Mouse (Mus musculus) kidney, adult 2 months (tissue): ENCODE data around the gene Gm17617.

Experiments
- CTCF ChIP-seq: fragments of 200-500 bp; conservative IDR thresholded peaks from 2 replicates; pipeline ENCODE4 v1.5.1; 2011; ENCODE audit warnings: low read depth, mild to moderate bottlenecking, control low read depth, low read length, moderate library complexity, mixed read lengths; ENCODE audit not compliant: insufficient read depth, insufficient read length
- POLR2A ChIP-seq: fragments of 200-500 bp; IDR thresholded peaks from one replicate; pipeline ENCODE4 v1.6.1; 2011; ENCODE audit warnings: low read depth, low read length, control low read depth

DNA sequence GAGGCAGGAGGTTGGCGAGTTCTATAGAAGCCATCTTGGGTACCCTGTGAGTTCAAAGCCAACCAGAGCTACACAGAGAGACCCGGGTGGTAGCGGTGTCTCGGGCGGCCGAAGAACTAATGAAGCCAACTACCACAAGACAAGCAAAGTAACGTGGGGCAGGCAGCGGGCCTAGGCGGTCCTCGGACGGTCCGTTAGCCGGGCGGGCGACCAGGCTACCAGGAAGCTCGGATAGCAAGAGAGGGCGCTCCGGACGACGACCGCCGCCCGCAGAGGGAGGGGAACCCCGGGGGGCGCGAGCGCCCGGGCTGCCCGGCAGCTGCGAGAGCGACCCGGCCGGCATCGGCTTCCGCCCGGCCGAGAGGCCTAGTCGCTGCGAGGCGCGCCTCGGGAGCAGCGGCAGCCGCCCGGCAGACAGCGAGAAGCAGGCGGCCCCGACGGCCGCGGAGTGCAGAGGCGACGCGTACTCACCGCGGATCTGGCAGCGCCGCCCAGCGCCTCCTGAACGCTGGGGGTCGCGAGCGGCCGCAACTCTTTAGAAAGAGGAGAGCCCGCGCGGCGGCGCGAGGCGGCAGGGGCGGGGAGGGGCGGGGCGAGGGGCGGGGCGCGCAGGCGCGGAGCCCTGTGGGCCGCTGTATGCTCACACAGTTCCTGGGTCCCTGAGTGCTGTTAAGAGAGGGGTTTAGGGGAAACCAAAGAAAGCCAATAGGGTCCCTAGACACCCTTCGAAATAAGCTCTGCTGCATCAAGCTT is 33.4 kb downstream of the Gm17617 start, which contains the start of gene Uimc1:
- TF ChIP-seq POLR2A = no peak
- peak; percentile 22; the same call in 1 of the 2 replicates for TF ChIP-seq CTCF
